Mouse (Mus musculus): ENCODE results near the gene F3. TPM values are rescaled to one million over a fixed set of nuclear protein-coding genes. Genes with fewer than 3 reads are reported as not detected.

The F3 gene
- polyA plus RNA-seq, 1 experiment from 2014 or later = 9.1 TPM

- no peaks in the 10 kb centered on the region for H3K4me1 ChIP-seq
- no peak overlapping the region for H3K9ac ChIP-seq
- H3K9me3 ChIP-seq = no peaks in the 10 kb centered on the region
- no peaks in the 10 kb centered on the region for H3K27me3 ChIP-seq (replicated peaks)
- H3K36me3 ChIP-seq (replicated peaks) = no peaks in the 10 kb centered on the region
- no peak overlapping the region for H3K4me3 ChIP-seq
- H3K27ac ChIP-seq = no peak overlapping the region
- 77% methylated on average over 17 of the region's 17 CpGs for WGBS
- no peak overlapping the region for H3K4me2 ChIP-seq
- ATAC-seq (replicated peaks) = no peak
Measured at GRCm38 (mm10) chr3:121713151-121713701, 10.1 kb upstream of the F3 start.

- Histone ChIP-seq H3K27ac (no peak overlapping the region), H3K36me3 (replicated peaks) (no peaks in the 10 kb centered on the region), H3K4me3 (no peak overlapping the region), H3K27me3 (replicated peaks) (no peaks in the 10 kb centered on the region), H3K4me1 (no peaks in the 10 kb centered on the region), H3K4me2 (no peak overlapping the region), H3K9me3 (no peaks in the 10 kb centered on the region), H3K9ac (no peak overlapping the region)
- WGBS = 77% methylated on average over 8 of the region's 8 CpGs
- ATAC-seq (replicated peaks) = no peak
Measured at GRCm38 (mm10) chr3:121713816-121714215, 9.5 kb upstream of the F3 start.

- Histone ChIP-seq H3K4me2 (no peak overlapping the region), H3K27ac (no peak overlapping the region), H3K4me3 (no peak overlapping the region), H3K4me1 (no peaks in the 10 kb centered on the region), H3K9ac (no peak overlapping the region), H3K27me3 (replicated peaks) (no peaks in the 10 kb centered on the region), H3K36me3 (replicated peaks) (no peaks in the 10 kb centered on the region), H3K9me3 (no peaks in the 10 kb centered on the region)
- 90% methylated on average over 2 of the region's 2 CpGs for whole genome bisulfite sequencing
- ATAC-seq (replicated peaks) = no peak
Measured at GRCm38 (mm10) chr3:121714461-121714860, 8.9 kb upstream of the F3 start.

GRCm38 (mm10) chr3:121715336-121715735 lies 8.0 kb upstream of the F3 start:
- Histone ChIP-seq H3K36me3 (replicated peaks) (no peaks in the 10 kb centered on the region), H3K4me1 (no peaks in the 10 kb centered on the region), H3K4me3 (no peak overlapping the region), H3K27me3 (replicated peaks) (no peaks in the 10 kb centered on the region), H3K9me3 (no peaks in the 10 kb centered on the region), H3K9ac (no peak overlapping the region), H3K4me2 (no peak overlapping the region), H3K27ac (no peak overlapping the region)
- ATAC-seq (replicated peaks) = no peak

- H3K9ac ChIP-seq = no peak overlapping the region
- no peaks in the 10 kb centered on the region for H3K9me3 ChIP-seq
- ATAC-seq (replicated peaks) = no peak
- H3K4me2 ChIP-seq = no peak overlapping the region
- WGBS = 80% methylated on average over 6 of the region's 6 CpGs
- no peak overlapping the region for H3K27ac ChIP-seq
- H3K4me1 ChIP-seq = peaks cover 1% of the 10 kb centered on the region; the same call in 1 of the 2 replicates
- no peaks in the 10 kb centered on the region for H3K27me3 ChIP-seq (replicated peaks)
- H3K4me3 ChIP-seq = no peak overlapping the region
- no peaks in the 10 kb centered on the region for H3K36me3 ChIP-seq (replicated peaks)
Measured at GRCm38 (mm10) chr3:121715741-121716459, 7.4 kb upstream of the F3 start.

- no peaks in the 10 kb centered on the region for H3K9me3 ChIP-seq
- no peak overlapping the region for H3K9ac ChIP-seq
- WGBS = 90% methylated on average over 5 of the region's 5 CpGs
- no peak overlapping the region for H3K4me2 ChIP-seq
- H3K27ac ChIP-seq = no peak overlapping the region
- H3K36me3 ChIP-seq (replicated peaks) = no peaks in the 10 kb centered on the region
- no peaks in the 10 kb centered on the region for H3K27me3 ChIP-seq (replicated peaks)
- H3K4me1 ChIP-seq = peaks cover 7% of the 10 kb centered on the region
- ATAC-seq (replicated peaks) = no peak
- H3K4me3 ChIP-seq = no peak overlapping the region
Measured at GRCm38 (mm10) chr3:121716480-121716879, 6.9 kb upstream of the F3 start.

- Histone ChIP-seq H3K9ac (no peak overlapping the region), H3K27me3 (replicated peaks) (peaks cover 3% of the 10 kb centered on the region; the same call in 1 of the 2 replicates), H3K4me3 (no peak overlapping the region), H3K36me3 (replicated peaks) (no peaks in the 10 kb centered on the region), H3K4me2 (no peak overlapping the region), H3K9me3 (no peaks in the 10 kb centered on the region), H3K4me1 (peaks cover 19% of the 10 kb centered on the region), H3K27ac (no peak overlapping the region)
- 81% methylated on average over 8 of the region's 8 CpGs for WGBS
- ATAC-seq (replicated peaks) = no peak
Measured at GRCm38 (mm10) chr3:121718679-121719078, 4.7 kb upstream of the F3 start.

GRCm38 (mm10) chr3:121719701-121720100 lies 3.6 kb upstream of the F3 start:
- Histone ChIP-seq H3K4me3 (no peak overlapping the region), H3K27me3 (replicated peaks) (peaks cover 3% of the 10 kb centered on the region; the same call in 1 of the 2 replicates), H3K4me2 (no peak overlapping the region), H3K9me3 (no peaks in the 10 kb centered on the region), H3K4me1 (peaks cover 26% of the 10 kb centered on the region), H3K36me3 (replicated peaks) (no peaks in the 10 kb centered on the region), H3K9ac (no peak overlapping the region), H3K27ac (no peak overlapping the region)
- no peak for ATAC-seq (replicated peaks)
- WGBS = 73% methylated on average over 3 of the region's 3 CpGs

- H3K4me3 ChIP-seq = no peak overlapping the region
- H3K27me3 ChIP-seq (replicated peaks) = peaks cover 3% of the 10 kb centered on the region; the same call in 1 of the 2 replicates
- H3K4me1 ChIP-seq = peaks cover 29% of the 10 kb centered on the region
- no peak for ATAC-seq (replicated peaks)
- H3K4me2 ChIP-seq = peak overlapping the region; percentile 31
- no peak overlapping the region for H3K9ac ChIP-seq
- H3K36me3 ChIP-seq (replicated peaks) = no peaks in the 10 kb centered on the region
- no peaks in the 10 kb centered on the region for H3K9me3 ChIP-seq
- H3K27ac ChIP-seq = peak overlapping the region; percentile 1; the same call in 1 of the 2 replicates
- 42% methylated on average over 14 of the region's 14 CpGs for WGBS
Measured at GRCm38 (mm10) chr3:121720801-121721690, 2.3 kb upstream of the F3 start.

GRCm38 (mm10) chr3:121721691-121722070 lies 1.7 kb upstream of the F3 start:
- WGBS = 47% methylated on average over 7 of the region's 7 CpGs
- Histone ChIP-seq H3K4me1 (peaks cover 29% of the 10 kb centered on the region), H3K9me3 (no peaks in the 10 kb centered on the region), H3K4me3 (no peak overlapping the region), H3K27me3 (replicated peaks) (peaks cover 3% of the 10 kb centered on the region; the same call in 1 of the 2 replicates), H3K9ac (no peak overlapping the region), H3K36me3 (replicated peaks) (no peaks in the 10 kb centered on the region), H3K4me2 (peak overlapping the region; percentile 31), H3K27ac (peak overlapping the region; percentile 1; the same call in 1 of the 2 replicates)
- ATAC-seq (replicated peaks) = no peak

- ATAC-seq (replicated peaks) = peak; percentile 73
Measured at GRCm38 (mm10) chr3:121723968-121724524, 709 bp downstream of the F3 start.

GRCm38 (mm10) chr3:121724553-121724952 lies 1.2 kb downstream of the F3 start:
- H3K9me3 ChIP-seq = no peaks in the 10 kb centered on the region
- peak overlapping the region; percentile 81 for H3K4me3 ChIP-seq
- peaks cover 3% of the 10 kb centered on the region; the same call in 1 of the 2 replicates for H3K27me3 ChIP-seq (replicated peaks)
- no peak overlapping the region for H3K27ac ChIP-seq
- no peak overlapping the region for H3K9ac ChIP-seq
- peak overlapping the region; percentile 84 for H3K4me2 ChIP-seq
- no peaks in the 10 kb centered on the region for H3K36me3 ChIP-seq (replicated peaks)
- no peak for ATAC-seq (replicated peaks)
- WGBS = 41% methylated on average over 12 of the region's 12 CpGs
- peaks cover 29% of the 10 kb centered on the region for H3K4me1 ChIP-seq

More at GRCm38 (mm10) chr3:121723968-121724524, 709 bp downstream of the F3 start:
- Histone ChIP-seq H3K27me3 (replicated peaks) (peaks cover 3% of the 10 kb centered on the region; the same call in 1 of the 2 replicates), H3K4me1 (peaks cover 29% of the 10 kb centered on the region), H3K9me3 (no peaks in the 10 kb centered on the region), H3K36me3 (replicated peaks) (no peaks in the 10 kb centered on the region), H3K4me2 (peak overlapping the region; percentile 84), H3K27ac (peak overlapping the region; percentile 73), H3K4me3 (peak overlapping the region; percentile 81), H3K9ac (peak overlapping the region; percentile 72)
- 6% methylated on average over 20 of the region's 20 CpGs for WGBS

All from midbrain, embryonic 15.5 days (tissue).